Mouse (Mus musculus): ENCODE data around the gene Katnb1. TPM values are rescaled to one million over a fixed set of nuclear protein-coding genes. Genes with fewer than 3 reads are reported as not detected.

Gene Katnb1
- polyA plus RNA-seq, 1 experiment from 2014 or later, result 49.9 TPM

Other genes with a start within 250 kb of the Katnb1 start
- 56.8 and 60.7 TPM in 2 replicates for gene Coq9, start 242.9 kb upstream of the Katnb1 start, polyA plus RNA-seq (2015; fragmentation: Nextera tagmentation; extraction: Ambion mirVana)
- gene Ciapin1, start 242.8 kb upstream of the Katnb1 start, polyA plus RNA-seq (2015; fragmentation: Nextera tagmentation; extraction: Ambion mirVana), result 119 and 148 TPM in 2 replicates
- 150 and 153 TPM in 2 replicates for gene Polr2c, start 223.7 kb upstream of the Katnb1 start, polyA plus RNA-seq (2015; fragmentation: Nextera tagmentation; extraction: Ambion mirVana)
- gene Dok4, start 204.9 kb upstream of the Katnb1 start, polyA plus RNA-seq (2015; fragmentation: Nextera tagmentation; extraction: Ambion mirVana), result 75.3 and 81.4 TPM in 2 replicates
- 4.6 and 5.7 TPM in 2 replicates for gene Ccdc102a, start 163.1 kb upstream of the Katnb1 start, polyA plus RNA-seq (2015; fragmentation: Nextera tagmentation; extraction: Ambion mirVana)
- gene Adgrg5, start 157.5 kb upstream of the Katnb1 start, polyA plus RNA-seq (2015; fragmentation: Nextera tagmentation; extraction: Ambion mirVana), result not detected in 2 replicates
- gene Adgrg1, start 106.4 kb upstream of the Katnb1 start, polyA plus RNA-seq (2015; fragmentation: Nextera tagmentation; extraction: Ambion mirVana), result 132 and 152 TPM in 2 replicates
- 0.93 and 1.1 TPM in 2 replicates for gene Adgrg3, start 63.5 kb upstream of the Katnb1 start, polyA plus RNA-seq (2015; fragmentation: Nextera tagmentation; extraction: Ambion mirVana)
- 1.1 and 1.3 TPM in 2 replicates for gene Drc7, start 26.1 kb upstream of the Katnb1 start, polyA plus RNA-seq (2015; fragmentation: Nextera tagmentation; extraction: Ambion mirVana)
- gene Kifc3, start 121.6 kb downstream of the Katnb1 start, polyA plus RNA-seq (2015; fragmentation: Nextera tagmentation; extraction: Ambion mirVana), result 16.8 and 21.9 TPM in 2 replicates
- 0.16 and 0.52 TPM in 2 replicates for gene Cngb1, start 225.4 kb downstream of the Katnb1 start, polyA plus RNA-seq (2015; fragmentation: Nextera tagmentation; extraction: Ambion mirVana)
- 1.5 TPM in 1 of 2 replicates, not detected in the other for gene Tepp, start 229.4 kb downstream of the Katnb1 start, polyA plus RNA-seq (2015; fragmentation: Nextera tagmentation; extraction: Ambion mirVana)